Mouse (Mus musculus) yolk sac, embryonic 10.5 days (tissue): ENCODE measurements at regions not wholly inside any gene's neighbourhood (a gene's known extent, or its start where the extent isn't known, plus 50 kb on each side); places are given as distances from the start of the nearest gene placed in this dataset.

Source experiments
- DNase-seq: peaks from one replicate; pipeline ENCODE4 v3.0.0-alpha.2; 2017; ENCODE audit warnings: low spot score

- DNase-seq, result no peak
These were observed 171.9 kb upstream of the Tenm3 start for GRCm38 (mm10) chr8:49015701-49016100.

DNA sequence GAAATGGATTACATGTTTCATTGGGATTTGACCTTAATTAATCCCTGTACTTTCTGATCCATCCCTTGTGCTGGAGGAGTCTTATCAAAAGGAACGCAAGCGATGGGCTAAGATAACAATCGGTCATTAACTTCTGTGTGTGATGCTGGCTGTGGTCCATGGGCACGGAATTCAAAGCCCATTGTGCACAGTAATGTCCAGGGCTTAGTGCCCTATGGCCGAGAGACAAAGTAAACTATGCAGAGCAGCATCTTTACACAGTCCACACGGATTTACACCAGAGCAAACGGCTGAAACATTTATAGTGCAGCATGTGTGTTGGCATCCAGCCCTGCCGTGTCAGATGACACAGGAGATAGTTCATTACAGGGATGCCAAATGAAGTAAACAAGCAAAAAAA lies 171.4 kb upstream of the Tenm3 start:
- no peak for DNase-seq

GRCm38 (mm10) chr8:49006236-49006965 lies 162.7 kb upstream of the Tenm3 start:
- DNase-seq, result no peak

DNA sequence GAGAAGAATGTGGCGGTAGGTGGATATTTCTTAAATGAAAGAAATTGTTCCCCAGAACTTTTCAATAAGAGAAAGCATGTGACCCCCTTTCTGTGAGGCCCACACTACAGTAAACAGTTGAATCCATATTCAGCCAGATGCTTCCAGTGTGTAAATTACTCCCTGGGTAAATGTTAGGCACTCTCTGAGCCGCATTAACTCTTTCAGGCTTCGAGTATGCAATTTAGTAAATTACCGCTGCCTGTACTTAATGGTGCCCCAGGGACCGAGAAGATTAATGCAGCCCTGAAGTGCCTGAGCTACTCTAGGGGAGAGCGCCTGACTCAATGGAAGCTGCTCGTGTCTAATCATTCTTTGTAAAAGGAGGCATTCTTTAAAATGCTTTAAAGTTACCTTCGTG lies 137.9 kb upstream of the Tenm3 start:
- no peak for DNase-seq

DNA sequence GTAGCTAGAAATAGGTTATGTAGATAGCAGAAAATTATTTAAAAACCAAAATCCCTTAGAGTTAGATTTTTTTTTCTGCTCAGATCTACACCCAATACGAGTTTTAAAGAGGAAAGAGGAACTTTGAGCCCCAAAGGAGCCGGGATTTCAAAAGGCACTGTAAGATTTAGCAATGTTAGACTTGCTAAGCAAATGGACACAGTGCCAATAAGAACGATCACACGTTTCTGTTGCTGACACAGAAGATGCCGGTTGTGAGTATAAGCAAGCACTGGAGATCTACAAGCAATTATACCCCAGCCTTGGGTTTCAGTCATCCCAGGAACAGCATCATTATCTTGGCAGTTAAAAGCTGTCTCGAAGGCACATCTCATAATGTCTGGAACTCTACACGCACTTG lies 137.0 kb upstream of the Tenm3 start:
- no peak for DNase-seq

- no peak for DNase-seq
These were observed 126.9 kb upstream of the Tenm3 start for GRCm38 (mm10) chr8:48970655-48971054.

GRCm38 (mm10) chr8:48964929-48965328 lies 121.2 kb upstream of the Tenm3 start:
- no peak for DNase-seq

- DNase-seq, result no peak
These were observed 113.9 kb upstream of the Tenm3 start for GRCm38 (mm10) chr8:48957614-48958013.

DNA sequence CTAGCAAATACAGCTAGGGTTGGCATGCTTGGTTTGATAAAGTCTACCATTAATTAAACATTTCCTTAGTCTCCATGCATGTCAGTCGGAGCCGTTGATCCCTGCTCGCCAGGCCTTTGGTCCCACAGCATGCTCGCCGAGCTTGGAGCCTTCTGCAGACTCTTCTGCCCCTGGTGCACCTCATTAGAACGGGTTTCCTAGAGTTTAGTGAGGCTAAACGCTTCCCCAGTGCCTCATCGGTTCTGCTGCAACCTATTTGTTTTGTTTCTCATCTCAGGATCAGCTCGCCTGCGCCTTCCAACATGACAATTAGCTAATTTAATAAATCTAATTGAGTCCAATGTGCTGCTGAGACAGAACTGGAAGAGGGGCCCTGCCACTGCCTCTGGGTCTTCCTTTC lies 107.7 kb upstream of the Tenm3 start:
- DNase-seq, result no peak

DNA sequence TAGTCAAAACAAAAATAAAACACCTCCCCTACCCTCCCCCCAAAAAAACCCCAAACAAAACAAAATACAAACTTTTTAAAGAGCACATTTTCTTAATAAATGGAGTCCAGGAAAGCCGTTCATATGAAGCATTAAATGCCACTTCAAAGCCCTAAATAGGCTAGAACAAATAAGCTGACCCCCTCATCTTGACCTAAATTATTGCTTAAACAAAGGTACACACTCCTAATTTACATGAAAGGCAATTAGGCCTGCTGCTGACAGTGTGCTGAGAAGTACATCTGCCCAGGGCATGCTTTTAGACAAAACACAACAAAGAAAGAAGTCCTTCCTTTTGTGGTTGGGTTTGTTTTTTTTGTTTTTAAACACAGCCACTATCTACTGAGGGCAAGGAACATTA lies 100.4 kb upstream of the Tenm3 start:
- no peak for DNase-seq

DNA sequence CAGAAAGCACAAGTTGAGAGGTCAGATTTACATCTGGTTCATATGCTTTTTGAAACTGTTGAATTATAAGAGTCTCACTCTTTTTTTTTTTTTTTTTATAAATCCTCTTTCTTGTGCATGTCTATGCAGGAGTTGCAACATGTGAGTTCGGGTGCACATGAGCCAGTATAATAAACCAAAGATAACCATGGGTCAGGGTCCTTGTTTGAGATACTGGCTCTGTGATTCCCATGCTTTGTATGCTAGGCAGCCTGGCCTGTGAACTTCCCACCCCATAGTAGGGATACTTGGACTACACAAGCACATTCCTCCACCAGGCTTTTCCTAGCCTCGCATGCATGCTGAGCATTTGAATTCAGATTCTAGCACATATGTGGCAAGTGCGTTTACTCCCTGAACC lies 93.4 kb upstream of the Tenm3 start:
- DNase-seq, result no peak

- no peak for DNase-seq
These were observed 83.4 kb upstream of the Tenm3 start for GRCm38 (mm10) chr8:48927135-48927534.

DNA sequence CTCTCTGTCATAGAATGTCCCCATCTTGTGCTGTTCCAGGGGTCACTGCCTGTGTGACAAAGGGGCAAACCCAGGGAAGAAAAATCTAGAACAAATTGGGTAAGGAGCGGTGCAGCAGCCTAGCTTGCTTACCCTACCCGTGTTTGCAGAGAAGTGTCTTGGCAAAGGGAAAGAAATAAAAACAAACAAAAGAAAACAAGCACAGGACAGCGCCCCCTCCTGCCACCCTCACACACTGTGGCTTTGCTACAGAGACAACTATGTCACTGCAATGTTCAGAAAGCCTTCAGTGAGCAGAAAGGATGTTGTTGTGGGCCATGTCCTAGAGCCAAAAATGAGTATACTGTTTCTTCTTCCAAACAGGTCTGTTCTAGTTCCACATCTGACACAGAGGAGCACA lies 71.5 kb upstream of the Tenm3 start:
- DNase-seq, result no peak

DNA sequence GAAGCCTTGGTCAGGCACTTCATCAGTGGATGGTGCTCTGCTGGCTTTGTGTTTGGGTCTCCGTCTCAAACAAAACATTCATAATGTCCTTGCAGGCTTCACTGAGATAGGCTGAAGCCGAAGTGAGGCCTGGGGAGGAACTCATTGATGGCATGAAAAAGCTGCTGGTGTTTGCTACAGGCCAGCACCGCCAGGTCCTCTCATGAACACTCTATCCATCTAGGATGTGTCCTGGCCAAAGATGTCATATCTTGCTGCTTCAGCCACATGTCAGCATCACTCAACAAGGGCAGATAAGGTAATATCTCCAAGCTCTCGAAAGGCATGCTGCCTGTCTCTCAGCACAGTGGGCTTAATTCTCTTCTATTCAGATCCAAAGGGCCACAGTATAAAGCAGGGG lies 69.1 kb upstream of the Tenm3 start:
- DNase-seq, result no peak

DNA sequence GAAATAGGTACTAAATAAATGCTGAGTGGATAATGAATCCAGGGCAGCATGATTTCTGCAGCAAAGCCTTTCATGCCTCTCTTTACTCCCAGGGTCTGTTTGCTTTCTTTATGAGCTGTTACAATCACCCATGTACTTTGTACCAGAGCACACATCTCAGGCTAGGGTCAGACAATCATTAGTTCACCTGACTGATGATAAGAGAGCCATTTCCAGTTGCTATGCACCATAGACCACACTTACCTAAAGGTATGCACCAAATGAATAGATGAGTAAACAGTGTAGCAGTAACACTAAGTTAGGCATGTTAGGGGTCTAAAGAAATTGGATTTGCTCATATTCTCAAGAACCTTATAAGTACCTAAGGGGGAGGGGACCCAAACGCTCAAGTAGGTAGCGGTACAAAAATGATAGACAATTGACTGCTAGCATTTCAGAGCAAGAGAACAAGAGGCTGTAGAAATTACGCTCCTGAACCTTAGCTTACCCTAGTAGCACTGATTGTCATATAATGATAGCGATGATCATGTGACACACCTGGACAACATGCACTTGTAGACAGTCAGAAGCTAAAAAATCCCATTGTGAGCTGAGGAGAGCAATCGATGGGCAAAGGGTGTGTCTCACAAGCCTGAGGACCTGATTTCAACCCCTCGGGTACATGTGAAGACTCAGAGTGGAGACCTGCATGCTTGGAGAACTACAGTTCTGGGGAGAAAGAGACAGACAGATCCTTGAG lies 58.1 kb upstream of the Tenm3 start:
- peak; percentile 10 for DNase-seq

DNA sequence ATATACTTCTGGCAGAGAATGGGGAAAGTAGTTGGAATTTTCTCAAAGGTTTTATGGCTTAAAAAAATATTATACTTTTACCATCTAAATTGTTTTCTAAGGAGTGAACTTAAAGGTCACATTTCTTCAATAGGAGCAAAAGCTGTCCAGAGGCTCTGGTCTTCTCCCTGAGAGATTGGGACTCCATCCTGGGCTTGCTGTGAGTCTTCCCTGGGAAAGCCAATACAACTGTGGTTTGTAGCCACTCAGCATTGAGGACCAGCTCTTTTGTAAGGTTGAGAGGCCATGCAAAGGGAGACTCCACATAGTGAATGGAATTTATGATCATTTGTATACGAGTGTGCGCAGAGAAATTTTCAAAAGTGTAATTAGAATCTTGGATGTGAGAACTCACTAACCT lies 52.9 kb upstream of the Tenm3 start:
- DNase-seq, result no peak

GRCm38 (mm10) chr8:48896251-48896650 lies 52.5 kb upstream of the Tenm3 start:
- DNase-seq, result no peak

GRCm38 (mm10) chr8:48895586-48895985 lies 51.8 kb upstream of the Tenm3 start:
- no peak for DNase-seq
